Mouse (Mus musculus) kidney, postnatal 36 days (tissue): ENCODE results near the gene Krtap5-3.
"Not testable (repeated sequence)": the region's sequence is repeated elsewhere in the genome, so short reads cannot be mapped to it uniquely, and the experiment has no call there.

Experiments
- DNase-seq, 2 experiments: peaks; one replicate each; pipeline ENCODE4 v3.0.0; 2021 to 2022; ENCODE audit warnings: mixed read lengths in 2 of 2

Gene Krtap5-3

GRCm38 (mm10) chr7:142201064-142201463 is at the start of gene Krtap5-3:
TSS of gene Krtap5-3 (plus strand) at chr7:142201364.
- DNase-seq: no peak

- DNase-seq: no peak
Measured at GRCm38 (mm10) chr7:142152191-142152590, 49.0 kb upstream of the Krtap5-3 start.

- no peak for DNase-seq
Measured at GRCm38 (mm10) chr7:142155308-142155707, 45.9 kb upstream of the Krtap5-3 start.

- not testable (repeated sequence) for DNase-seq
Measured at GRCm38 (mm10) chr7:142157013-142157412, 44.2 kb upstream of the Krtap5-3 start, which contains the start of gene Gm29735. TSS of gene Gm29735 (minus strand) at chr7:142157113.

GRCm38 (mm10) chr7:142159366-142159765 is 41.8 kb upstream of the Krtap5-3 start:
- no peak for DNase-seq

- not testable (repeated sequence) for DNase-seq
Measured at GRCm38 (mm10) chr7:142165639-142166038, 35.5 kb upstream of the Krtap5-3 start, which contains the start of gene Gm4553. TSS of gene Gm4553 (minus strand) at chr7:142165739.

GRCm38 (mm10) chr7:142169836-142170235 is 31.3 kb upstream of the Krtap5-3 start:
- no peak for DNase-seq

- not testable (repeated sequence) for DNase-seq
Measured at GRCm38 (mm10) chr7:142175905-142176304, 25.3 kb upstream of the Krtap5-3 start, which contains the start of gene Krtap5-2. TSS of gene Krtap5-2 (minus strand) at chr7:142176005.

GRCm38 (mm10) chr7:142178685-142179084 is 22.5 kb upstream of the Krtap5-3 start:
- DNase-seq: no peak

- DNase-seq: no peak
Measured at GRCm38 (mm10) chr7:142181021-142181420, 20.1 kb upstream of the Krtap5-3 start.

- no peak for DNase-seq
Measured at GRCm38 (mm10) chr7:142188156-142188555, 13.0 kb upstream of the Krtap5-3 start.

GRCm38 (mm10) chr7:142190289-142190688 is 10.9 kb upstream of the Krtap5-3 start, which contains the start of gene Gm10153:
TSS of gene Gm10153 (minus strand) at chr7:142190389.
- no peak for DNase-seq

GRCm38 (mm10) chr7:142198748-142199147 is 2.4 kb upstream of the Krtap5-3 start:
- DNase-seq: no peak

GRCm38 (mm10) chr7:142205488-142205887 is 4.3 kb downstream of the Krtap5-3 start:
- no peak for DNase-seq

- DNase-seq: not testable (repeated sequence)
Measured at GRCm38 (mm10) chr7:142206891-142207290, 5.7 kb downstream of the Krtap5-3 start.

- DNase-seq: no peak
Measured at GRCm38 (mm10) chr7:142211559-142211958, 10.4 kb downstream of the Krtap5-3 start, which contains the start of gene Gm7579. TSS of gene Gm7579 (plus strand) at chr7:142211859.

- DNase-seq: not testable (repeated sequence)
Measured at GRCm38 (mm10) chr7:142212136-142212535, 11.0 kb downstream of the Krtap5-3 start.

- DNase-seq: no peak
Measured at GRCm38 (mm10) chr7:142224518-142224917, 23.4 kb downstream of the Krtap5-3 start.

- DNase-seq: not testable (repeated sequence)
Measured at GRCm38 (mm10) chr7:142229871-142230270, 28.7 kb downstream of the Krtap5-3 start, which contains the start of gene Krtap5-5. TSS of gene Krtap5-5 (minus strand) at chr7:142229971.

GRCm38 (mm10) chr7:142231540-142231939 is 30.4 kb downstream of the Krtap5-3 start:
- no peak for DNase-seq

GRCm38 (mm10) chr7:142240978-142241377 is 39.8 kb downstream of the Krtap5-3 start, which contains the start of gene Gm40460:
TSS of gene Gm40460 (minus strand) at chr7:142241078.
- no peak for DNase-seq

GRCm38 (mm10) chr7:142249824-142250223 is 48.7 kb downstream of the Krtap5-3 start:
- peak; percentile 20 to 69 for DNase-seq
